Mouse (Mus musculus): ENCODE results near the gene Endou.

Gene Endou

DNA sequence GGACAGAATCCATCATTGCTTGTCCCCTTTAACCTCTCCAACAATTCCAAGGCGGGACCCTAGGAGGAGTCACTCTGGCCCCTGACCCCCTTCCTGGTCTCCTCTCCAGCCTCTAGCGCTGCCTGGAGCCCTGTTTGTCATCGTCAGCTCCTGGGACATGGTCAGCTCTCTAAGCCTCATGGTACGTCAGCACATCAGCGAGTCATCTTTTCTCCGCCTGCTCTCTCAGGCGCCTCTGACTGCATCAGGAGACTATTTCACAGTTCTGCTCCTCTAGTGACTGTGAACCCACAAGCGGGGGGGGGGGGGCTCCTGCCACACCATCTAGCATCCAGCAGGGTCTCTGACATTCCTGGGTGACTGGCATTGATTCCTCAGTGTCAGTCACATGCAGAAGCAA is 24.2 kb upstream of the Endou start:
- DNase-seq (ENCODE audit: low spot score in 2 of 2) = no peak

DNA sequence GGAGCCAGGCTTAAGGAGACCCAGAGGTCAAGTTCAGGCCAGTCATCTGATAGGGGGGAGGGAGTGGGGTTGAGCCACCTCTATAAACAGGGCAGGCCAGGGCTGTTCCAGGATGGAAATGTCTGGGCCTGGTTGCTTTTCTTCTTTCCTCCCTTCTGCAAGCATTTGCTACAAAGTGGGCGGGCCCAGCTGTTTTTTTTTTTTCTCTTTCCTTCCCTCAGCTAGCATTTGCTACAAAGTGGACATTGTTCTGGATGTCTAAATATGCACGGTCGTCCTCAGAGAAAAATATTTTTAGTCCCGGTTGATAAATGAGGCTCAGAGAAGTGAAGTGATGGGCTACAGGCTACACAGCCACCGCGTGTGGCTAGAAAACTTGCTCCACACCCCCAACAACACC is 23.3 kb upstream of the Endou start:
- DNase-seq (ENCODE audit: low spot score in 2 of 2) = no peak

DNA sequence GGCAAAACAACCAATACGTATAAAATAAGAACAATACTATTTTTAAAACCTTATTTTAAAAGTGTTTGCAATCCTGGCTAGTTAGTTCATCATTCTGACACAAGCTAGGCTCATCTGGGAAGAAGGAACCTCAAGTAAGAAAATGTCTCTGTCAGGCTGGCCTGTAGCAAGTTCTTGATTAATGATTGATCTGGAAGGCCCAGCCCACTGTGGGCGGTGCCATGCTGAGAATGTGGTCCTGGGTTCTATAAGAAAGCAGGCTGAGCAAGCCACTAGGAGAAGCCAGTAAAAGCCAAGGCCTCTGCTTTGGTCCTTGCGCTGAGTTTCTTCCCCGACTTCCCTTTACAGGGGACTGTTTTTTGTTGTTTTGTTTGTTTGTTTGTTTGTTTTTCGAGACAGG is 21.4 kb upstream of the Endou start:
- no peak for DNase-seq (ENCODE audit: low spot score in 2 of 2)

DNA sequence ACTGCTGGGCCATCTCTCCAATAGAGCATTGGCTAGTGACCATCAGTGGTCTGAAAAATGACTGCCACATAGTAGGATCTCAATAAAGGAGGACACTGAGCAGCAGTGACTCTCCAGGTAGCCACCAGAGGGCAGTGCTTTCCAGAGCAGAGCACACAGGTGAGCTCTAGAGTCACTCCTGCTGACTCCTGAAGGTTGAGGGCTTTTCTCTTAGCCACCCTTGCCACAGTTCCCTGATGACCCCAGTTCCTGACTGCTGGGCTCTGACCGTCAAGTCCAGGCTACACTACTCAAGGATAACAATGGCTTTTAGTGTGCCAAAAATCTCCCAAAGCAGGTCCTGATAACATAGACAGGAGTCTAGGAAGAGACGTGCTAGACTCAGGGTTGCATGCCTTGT is 20.5 kb upstream of the Endou start:
- DNase-seq (ENCODE audit: low spot score in 2 of 2) = no peak

DNA sequence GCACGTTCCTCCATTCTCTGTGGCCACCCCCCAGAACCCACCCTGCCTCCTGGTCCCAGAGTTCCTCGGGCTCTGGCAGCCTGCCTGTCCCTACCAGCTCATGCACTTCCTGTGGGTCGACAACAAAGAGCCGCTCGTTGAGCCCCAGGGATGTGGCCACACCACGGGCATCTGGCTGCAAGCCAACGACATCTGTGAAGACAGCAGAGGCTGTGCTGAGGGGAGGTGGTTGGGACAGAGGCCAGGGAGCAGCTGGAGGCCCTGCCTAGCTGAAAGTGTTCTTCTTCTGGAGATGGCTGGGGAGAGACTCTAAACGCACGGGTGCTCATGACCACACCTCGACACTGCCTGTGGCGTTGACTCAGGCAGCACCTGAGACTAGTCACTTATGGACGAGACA is 19.6 kb upstream of the Endou start:
- DNase-seq (ENCODE audit: low spot score in 2 of 2) = peak; percentile 70 to 78

DNA sequence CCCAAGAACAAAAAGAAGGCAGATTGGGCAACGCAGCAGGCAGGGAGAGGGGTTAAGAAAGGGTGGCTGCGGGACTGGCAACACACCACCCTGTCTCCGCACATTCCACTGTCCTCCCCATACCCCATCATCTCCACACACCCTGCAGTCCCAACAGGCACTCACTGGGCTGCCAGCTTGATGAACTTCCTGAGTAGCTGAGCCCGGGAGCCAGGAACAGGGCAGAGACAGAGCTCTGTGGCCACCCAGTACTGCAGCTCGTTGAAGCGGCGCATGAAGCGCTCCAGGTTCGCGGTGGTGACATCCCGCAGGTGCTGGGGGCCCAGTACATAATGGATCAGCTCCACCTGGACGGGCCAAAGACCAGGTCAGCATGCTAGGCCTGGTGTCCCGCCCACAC is 18.7 kb upstream of the Endou start:
- DNase-seq (ENCODE audit: low spot score in 2 of 2) = no peak

DNA sequence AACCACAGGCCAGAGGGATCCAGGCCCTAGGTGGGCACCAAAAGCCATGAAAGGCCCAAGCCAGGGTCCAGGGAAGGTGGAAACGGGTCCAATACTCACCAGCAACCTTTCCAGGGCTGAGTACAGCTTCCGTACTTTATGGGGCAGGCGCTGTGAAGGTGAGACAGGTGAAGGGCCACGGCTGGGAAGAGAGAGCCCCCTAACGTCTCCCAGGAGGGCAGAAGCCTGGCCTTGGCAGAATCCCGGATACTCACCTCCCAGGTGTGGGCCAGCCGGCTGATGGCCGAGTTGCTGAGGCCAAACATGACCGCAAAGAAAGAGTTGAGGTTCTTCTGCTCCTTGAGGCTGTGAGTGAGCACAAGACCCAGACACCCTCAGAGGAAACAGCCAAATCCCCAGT is 18.3 kb upstream of the Endou start:
- no peak for DNase-seq (ENCODE audit: low spot score in 2 of 2)

DNA sequence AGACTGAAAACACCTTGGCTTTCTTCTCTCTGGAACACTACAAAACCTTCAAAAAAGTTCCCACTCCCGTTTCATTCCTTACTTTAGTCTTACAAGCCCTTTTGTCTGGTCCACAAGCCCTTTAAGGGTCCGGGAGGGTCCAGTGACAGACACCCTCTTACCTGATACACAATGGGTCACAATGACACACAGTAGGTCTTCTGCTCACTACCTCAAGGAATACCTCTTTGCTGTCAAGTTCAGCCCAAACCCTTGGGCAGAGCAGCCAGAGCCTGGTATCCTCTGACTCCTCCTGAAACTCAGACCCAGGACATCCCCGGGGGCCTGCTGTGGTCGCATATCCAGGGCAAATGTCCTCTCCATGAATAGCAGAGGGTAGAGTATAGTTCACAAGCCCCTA is 17.8 kb upstream of the Endou start:
- DNase-seq (ENCODE audit: low spot score in 2 of 2) = no peak

DNA sequence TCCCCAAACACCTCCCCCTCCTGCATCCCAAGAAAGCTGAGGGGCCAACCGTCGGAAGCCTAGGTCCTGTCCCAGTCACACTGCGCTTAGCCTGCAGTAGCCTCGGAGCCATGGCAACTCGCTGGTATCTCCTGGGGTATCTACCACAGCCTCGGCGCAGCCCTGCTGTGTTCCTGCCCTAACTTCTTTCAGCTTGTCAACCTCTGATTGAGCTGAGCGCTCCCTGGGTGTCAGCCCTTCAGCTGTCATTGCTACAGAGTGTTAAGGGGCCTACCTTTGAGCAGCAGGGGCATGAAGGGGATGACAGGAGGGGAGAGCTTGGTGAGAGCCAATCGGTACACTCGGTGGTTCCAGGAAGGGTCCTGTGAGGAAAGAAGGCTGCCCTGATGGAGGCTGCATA is 17.2 kb upstream of the Endou start:
- no peak for DNase-seq (ENCODE audit: low spot score in 2 of 2)

DNA sequence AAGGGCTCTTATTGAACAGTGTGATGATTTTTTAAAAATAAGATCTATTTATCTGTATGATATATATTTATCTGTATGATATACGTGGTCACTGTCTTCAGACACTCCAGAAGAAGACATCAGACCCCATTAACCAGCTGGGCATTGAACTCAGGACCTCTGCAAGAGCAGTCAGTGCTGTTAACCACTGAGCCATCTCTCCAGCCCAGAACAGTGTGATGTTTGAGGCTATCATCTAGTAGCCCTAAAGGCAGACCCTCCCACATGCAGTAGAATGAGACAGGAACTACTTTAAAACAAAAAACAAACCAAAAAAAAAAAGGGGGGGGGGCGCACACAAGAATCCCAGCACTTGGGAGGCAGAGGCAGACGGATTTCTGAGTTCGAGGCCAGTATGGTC is 16.3 kb upstream of the Endou start:
- DNase-seq (ENCODE audit: low spot score in 2 of 2) = no peak

DNA sequence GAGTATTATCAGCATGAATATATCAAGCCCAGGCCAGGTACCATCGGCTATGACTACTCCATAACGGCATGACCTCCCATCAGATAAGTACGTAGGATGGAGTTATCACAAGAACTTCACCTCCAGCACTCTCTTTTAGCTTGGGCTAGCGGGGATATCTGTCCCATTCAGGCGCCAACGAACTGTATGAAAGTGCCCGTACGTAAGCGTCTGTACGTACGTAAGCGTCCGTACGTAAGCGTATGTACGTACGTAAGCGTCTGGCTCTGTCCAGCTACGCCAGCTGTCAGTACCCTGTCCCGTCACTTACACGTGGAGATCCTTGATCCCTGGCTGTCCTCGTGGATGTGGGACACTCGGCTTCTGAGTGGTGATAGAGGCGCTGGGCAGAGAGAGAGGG is 15.6 kb upstream of the Endou start:
- no peak for DNase-seq (ENCODE audit: low spot score in 2 of 2)

DNA sequence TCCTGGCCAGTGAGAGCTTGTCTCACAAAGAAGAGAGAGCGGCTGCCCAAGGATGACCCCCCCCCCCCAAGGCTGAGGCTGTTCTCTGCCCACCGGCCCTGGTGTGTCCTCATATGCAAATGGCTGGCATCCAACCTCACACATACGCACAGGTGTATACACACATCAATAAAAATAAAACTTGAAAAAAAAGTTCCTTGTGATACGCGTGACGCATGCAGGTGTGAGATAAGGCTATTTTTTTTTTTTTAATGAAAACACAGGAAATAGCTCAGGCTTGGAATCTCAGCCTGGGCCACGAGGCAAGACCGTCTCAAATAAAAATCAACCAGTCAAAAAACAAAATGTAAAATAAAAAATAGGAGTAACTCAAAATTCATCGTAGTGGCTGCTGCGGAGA is 15.1 kb upstream of the Endou start:
- DNase-seq (ENCODE audit: low spot score in 2 of 2) = no peak

DNA sequence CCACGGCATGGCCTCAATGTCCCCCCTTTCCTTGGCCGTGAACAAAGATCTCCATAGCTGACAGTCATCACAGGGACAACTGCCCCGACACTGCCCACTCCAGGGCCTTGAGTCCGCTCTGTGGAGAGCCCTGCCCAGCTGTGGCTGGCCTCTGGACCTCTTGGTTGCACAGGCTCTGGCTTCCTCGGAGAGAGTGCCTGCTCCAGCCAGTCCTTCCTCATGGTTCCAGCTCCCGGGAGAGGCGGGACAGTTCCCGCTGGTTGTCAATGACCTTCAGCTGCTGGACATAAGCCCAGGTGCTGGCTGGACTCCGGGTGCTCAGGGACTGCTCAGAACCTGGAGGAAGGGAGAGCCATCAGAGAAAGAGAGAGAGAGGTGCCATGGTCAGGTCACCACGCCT is 14.2 kb upstream of the Endou start:
- DNase-seq (ENCODE audit: low spot score in 2 of 2) = peak in 1 of 2 experiments; percentile 71

DNA sequence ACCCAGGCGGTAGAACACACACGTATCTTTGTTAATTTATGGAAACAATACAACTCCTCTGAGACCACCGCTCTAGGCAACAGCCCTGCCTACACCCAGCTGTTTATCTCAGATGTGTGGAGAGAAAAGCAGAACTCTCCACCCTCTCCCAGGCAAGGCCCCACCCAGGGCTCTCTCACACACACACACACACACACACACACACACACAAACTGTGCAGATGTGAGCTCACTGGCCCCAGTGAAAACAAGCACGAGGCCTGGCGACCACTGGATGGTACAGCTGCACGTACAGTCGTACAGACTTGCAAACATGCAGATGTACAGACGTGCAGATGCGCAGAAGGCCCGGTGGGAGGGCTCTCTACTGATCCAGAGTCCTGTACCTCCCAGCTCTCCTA is 13.8 kb upstream of the Endou start:
- DNase-seq (ENCODE audit: low spot score in 2 of 2) = peak in 1 of 2 experiments; percentile 44

DNA sequence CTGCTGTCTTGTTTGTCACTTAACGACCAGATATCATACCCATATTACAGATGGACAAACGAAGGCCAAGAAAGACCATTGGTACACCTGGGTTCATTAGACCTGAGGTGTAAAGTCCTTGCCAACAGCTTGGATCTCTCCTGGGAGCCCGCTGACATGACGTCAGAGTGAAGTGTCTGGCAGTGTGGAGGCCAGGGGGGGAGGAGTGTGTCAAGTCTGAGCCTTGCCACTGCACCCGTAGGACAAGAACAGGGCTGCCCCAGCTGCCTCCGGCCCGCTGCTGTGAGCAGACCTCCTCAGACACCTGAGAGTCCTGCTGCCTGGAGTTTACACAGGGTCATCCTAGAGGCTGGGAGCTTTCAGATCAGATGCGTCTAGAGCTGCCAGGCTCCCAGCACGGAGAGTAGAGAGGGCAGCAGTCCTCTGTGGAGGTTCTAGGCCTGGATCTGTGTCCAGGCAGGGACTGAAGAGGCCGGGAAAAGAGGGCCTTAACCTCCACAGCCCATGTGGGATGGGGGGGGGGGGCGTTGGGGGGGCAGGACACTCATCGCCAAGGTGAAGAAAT is 12.9 kb upstream of the Endou start:
- no peak for DNase-seq (ENCODE audit: low spot score in 2 of 2)

DNA sequence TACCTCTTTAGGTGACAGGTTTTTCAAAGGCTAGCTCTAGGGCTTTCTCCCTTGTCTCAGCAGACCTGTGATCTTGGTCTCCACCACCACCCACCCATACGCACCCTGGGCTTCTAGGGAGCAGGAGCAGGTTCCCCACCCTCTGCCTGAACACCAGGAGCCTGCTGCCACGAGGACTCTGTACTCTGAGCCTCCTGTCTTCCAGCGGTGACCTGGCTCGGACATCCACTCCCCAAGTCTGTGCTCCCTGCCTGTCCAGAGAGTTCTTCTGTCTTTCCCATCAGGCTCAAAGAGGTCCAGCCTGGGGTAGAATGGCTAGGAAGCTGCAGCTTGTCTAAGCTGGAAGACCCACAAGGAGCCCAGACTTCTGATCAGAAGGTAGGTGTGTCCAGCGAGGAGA is 12.1 kb upstream of the Endou start:
- no peak for DNase-seq (ENCODE audit: low spot score in 2 of 2)

DNA sequence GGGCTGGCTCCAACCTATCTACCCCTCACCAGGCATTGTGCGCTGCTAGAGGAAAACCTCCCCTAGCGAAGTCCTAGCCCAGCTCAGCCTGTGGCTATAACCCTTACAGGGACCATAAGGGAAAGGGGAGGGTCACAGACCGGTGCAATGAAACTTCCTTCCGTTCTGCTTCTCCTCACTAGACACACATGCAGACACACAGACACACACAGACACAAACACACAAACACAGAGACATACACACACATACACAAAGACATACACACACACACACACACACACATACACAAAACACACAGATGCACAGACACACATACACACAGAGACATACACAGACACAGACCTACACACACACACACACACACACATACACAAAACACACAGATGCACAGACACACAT is 11.5 kb upstream of the Endou start:
- no peak for DNase-seq (ENCODE audit: low spot score in 2 of 2)

DNA sequence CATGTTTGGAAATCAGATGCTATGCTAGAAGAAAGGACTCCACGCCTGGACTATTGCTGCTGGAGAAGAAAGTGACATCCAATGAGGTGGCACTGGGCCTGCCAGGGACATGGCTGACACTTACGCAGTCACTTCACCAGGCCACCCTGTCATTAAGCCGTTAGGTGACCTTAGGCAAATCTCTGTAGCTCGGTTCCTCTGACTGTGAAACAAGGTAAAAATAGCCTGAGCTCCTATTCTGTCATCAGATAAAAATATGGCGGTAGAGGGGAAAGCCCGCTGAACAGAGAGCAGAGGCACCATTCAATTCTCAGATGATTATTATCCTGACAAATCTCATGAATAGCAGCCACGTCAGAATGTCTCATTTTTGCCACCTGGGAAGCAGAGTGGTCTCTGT is 10.9 kb upstream of the Endou start:
- DNase-seq (ENCODE audit: low spot score in 2 of 2) = no peak

DNA sequence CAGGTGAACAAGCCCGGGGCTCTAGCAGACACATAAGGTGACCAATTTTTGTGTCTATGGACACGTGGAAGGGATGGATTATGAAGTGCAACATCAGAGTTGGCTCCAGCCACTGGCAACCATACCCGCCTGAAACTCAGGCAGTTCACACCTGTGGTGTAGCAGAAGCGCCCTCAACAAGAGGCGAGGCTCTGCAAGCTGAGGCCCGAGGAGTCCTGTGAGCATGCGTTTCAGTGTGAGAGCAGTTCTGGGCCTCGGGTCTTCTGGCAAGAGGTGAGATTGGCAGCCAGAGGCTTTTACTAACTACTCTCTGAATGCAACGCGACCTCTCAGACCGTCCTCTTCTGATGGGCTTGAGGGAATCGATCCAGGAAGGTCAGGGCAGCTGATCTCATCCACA is 10.5 kb upstream of the Endou start:
- no peak for DNase-seq (ENCODE audit: low spot score in 2 of 2)

DNA sequence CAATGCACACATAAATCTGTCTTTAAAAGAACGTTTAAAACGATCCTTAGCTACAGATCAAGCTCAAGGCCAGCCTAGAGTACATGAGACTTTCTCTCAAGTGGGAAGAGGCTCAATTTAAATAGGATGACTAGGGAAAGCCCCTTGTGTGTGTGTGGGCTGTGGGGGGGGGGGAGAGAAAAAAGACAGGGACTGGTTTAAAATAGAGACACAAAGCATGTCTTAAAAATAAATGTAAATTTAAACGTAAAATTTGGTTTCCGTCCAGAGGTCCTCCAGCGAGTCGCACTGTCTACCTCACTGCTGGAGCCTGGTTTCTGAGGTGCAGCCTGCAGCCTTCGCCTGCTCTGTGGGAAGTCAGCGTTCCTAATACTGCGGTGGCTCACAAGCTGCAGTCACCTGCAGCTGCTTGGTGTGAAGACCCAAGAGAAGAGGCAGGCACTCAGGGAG is 9.2 kb upstream of the Endou start:
- DNase-seq (ENCODE audit: low spot score in 2 of 2) = no peak

DNA sequence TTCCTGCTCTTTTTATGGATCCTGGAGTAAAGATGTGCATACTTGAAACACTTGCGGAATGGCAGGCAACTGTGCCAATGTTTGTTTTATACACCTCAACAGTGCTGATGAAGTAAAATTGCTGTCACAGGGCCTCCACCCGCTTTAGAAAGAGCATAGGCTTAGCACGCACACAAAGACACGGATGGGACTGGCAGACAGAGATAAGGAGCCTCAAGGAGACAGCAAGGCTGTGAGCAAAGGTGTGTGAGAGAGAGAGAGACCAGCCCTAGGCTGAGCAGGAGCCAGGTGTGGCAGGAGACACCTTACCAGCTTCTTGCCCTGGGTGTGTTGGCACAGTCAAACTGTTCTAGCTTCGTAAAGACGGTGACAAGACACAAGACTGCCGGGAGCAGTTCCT is 7.8 kb upstream of the Endou start:
- no peak for DNase-seq (ENCODE audit: low spot score in 2 of 2)

DNA sequence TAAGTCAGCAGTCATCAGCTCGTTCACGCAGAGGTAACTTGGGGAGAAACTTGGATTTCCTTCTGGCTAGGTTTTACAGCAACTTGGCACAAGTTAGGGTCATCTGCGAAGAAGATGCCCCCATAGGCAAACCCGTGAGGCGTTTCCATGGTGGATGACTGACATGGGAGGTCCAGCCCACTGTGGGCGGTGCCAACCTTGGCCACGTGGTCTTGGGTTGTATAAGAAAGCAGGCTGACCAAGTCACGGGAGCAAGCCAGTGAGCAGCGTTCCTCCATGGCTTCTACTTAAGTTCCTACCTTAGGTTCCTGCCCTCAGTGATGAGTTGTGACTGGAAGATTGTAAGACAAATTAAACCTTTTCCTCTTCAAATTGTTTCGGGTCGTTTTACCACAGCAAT is 849 bp upstream of the Endou start:
- DNase-seq (ENCODE audit: low spot score in 2 of 2) = no peak

DNA sequence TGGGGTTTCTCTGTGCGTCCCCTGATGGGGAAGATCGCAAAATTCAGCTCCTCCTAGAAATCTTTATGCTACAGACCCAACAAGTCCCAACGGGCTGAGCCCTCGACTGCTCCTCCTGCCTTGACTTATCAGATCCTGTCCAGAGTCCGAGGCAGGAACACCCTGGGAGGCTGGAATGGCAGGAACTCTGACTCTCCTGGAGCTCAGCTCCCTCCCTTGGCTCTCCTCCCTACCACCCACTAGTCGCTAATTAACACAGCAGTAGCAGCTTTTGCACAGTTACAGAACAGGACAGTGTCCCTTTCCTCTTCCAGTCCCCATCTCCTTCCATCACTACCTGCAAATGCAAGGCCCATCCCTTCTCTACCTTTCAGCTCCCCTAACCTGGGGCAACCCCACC is 774 bp downstream of the Endou start:
- DNase-seq (ENCODE audit: low spot score in 2 of 2) = no peak

DNA sequence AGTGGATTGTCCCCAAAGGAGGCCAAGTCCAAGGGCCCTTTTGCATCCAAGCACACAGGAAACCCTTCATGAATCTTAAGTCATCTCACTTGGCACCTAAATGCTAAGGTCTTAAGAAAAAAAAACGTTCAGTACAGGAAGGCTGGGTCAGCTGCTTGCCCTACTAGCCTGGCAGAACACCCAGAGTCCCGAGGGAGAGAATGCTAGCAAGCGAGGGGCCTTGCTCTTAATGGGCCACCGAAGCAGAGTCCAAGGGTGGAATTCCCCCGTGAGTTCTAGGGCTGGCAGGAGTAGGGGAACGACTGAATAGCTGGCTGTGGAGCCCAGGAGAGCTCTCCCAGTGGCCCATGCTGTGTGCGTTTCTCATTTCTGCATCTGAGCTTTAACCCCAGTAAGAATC is 2.3 kb downstream of the Endou start:
- DNase-seq (ENCODE audit: low spot score in 2 of 2) = no peak

DNA sequence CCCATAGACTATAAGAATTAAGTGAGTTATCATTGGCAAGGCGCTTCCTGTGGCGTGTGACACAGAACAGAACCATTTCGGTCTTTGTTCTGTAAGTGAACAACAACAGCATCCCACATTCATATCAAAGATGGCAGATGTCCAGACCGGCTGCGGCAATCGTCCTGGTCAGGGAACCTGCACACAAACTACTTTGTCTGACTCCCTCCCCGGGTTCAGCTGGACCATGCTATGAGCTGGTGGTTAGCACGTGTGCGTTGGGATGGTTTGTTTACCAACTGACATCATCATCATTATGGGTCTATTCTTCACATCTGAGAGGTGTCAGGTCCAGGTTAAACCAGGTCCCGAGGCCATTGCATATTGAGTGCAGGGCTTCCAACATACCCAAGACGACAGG is 2.7 kb downstream of the Endou start:
- DNase-seq (ENCODE audit: low spot score in 2 of 2) = no peak
